Mouse (Mus musculus): ENCODE measurements around the gene Nectin2.

Nectin2 gene

GRCm38 (mm10) chr7:19769001-19769400 lies 18.7 kb upstream of the Nectin2 start:
- no peak for DNase-seq

GRCm38 (mm10) chr7:19768251-19768650 lies 18.0 kb upstream of the Nectin2 start:
- no peak for DNase-seq

DNA sequence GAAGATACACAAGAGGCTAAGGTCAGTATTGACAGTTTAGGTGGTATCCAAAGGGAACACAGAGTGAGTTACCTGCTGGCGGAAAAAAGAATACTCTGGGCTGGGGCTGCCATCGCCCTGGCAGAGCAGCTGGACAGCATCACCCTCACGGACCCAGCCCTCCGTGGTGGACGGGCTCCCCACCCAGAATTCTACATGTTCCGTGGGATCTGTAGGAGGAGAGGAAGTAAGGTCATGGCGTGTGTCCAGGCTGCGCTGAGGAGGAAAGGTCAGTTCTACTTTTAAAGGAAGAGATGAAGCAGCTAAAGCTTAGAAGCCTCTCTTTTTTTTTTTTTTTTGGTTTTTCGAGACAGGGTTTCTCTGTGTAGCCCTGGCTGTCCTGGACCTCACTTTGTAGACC lies 14.3 kb upstream of the Nectin2 start:
- DNase-seq = no peak

DNA sequence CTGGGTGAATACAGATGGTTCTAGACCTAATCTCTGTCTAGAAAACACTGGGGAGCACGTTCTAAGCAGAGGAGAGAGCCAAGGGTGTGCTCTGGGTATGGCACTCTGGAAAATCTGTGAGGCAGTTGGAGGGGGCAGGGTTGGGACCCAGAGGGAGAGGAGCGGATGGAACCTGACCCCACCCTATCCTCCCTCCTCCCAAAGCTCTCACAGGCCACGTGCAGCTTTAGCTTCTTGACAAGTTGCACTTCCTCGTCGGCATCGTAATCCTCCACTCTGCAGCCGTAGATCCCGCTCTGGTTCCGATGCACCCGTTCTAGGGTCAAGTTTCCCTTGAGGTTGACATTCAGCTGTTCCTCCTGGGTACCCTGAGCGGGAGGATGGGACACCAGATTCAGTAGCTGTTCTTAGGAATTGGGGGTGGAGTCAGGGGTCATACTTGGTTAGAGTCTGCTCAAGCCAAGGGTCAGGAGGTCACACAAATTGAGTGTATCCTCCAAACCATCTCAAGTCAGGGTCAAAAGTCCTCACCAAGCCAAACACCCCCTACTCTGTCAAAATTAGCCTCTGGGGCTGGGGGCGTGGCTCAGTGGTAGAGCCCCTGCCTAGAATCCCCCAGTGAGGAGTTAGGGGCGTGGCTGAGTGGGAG lies 13.7 kb upstream of the Nectin2 start:
- no peak for DNase-seq

- no peak for DNase-seq
Observed at GRCm38 (mm10) chr7:19762283-19762682, 12.0 kb upstream of the Nectin2 start.

GRCm38 (mm10) chr7:19760021-19760420 lies 9.7 kb upstream of the Nectin2 start:
- no peak for DNase-seq

DNA sequence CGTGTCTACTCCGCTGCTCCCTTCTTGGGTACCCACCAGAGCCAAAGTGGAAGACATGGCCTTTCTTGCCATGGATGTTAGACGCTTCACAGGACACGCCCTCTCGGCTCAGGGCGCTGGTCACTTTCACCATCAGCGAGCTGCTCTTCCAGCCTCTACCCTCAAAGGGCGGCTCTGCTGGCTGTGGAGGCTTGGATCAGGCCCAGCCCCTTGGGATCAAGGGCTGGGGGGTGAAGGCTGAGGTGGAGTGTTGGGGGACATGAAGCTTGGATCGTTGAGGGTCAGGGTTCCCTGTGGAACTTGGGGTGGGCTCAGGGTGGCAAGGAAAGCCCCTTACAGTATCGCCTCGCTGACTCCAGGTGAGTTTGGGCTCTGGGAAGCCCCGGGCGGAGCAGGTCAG lies 8.3 kb upstream of the Nectin2 start:
- DNase-seq = no peak

- no peak for DNase-seq
Observed at GRCm38 (mm10) chr7:19755851-19756786, 5.8 kb upstream of the Nectin2 start.

GRCm38 (mm10) chr7:19755008-19755407 lies 4.7 kb upstream of the Nectin2 start:
- no peak for DNase-seq

DNA sequence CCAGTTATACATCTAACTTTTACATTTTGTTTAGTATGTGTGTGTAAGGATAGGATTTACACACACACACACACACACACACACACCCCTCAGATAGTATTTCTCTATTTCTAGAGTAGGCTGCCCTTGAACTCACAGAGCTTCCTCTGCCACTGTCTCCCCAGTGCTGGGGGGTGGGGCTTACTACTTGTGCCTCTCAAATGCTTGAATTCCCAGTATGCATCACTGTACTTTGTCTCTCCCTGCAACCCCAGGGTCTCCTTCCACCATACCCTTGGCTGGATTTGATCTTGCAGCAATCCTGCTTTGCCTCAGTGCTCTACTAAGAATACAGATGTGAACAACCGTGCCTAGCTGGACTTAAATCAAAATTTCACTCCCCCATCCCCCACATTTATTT lies 3.8 kb upstream of the Nectin2 start:
- no peak for DNase-seq

DNA sequence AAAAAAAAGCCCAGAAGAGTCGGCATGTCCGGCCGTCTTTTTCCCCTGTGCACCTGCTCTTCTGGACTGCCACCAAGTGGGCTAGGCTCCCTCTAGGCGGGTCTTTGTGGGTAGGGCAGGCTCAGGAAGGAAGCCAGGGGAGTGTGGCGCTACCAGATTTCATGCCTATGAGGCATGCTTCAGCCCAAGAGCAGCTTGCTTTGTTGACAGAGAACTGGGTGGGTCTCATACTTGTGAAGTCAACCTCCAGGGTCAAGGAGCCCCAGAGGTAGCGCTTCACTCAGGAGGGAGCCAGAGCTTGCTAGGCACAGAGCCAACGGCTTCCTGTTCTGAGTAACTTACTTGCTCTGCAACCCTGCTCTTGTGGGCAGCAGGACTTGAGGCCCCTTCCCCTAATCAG lies 3.3 kb upstream of the Nectin2 start:
- no peak for DNase-seq

- no peak for DNase-seq
Observed at GRCm38 (mm10) chr7:19752652-19753051, 2.4 kb upstream of the Nectin2 start.

GRCm38 (mm10) chr7:19751070-19751383 lies 744 bp upstream of the Nectin2 start:
- no peak for DNase-seq

DNA sequence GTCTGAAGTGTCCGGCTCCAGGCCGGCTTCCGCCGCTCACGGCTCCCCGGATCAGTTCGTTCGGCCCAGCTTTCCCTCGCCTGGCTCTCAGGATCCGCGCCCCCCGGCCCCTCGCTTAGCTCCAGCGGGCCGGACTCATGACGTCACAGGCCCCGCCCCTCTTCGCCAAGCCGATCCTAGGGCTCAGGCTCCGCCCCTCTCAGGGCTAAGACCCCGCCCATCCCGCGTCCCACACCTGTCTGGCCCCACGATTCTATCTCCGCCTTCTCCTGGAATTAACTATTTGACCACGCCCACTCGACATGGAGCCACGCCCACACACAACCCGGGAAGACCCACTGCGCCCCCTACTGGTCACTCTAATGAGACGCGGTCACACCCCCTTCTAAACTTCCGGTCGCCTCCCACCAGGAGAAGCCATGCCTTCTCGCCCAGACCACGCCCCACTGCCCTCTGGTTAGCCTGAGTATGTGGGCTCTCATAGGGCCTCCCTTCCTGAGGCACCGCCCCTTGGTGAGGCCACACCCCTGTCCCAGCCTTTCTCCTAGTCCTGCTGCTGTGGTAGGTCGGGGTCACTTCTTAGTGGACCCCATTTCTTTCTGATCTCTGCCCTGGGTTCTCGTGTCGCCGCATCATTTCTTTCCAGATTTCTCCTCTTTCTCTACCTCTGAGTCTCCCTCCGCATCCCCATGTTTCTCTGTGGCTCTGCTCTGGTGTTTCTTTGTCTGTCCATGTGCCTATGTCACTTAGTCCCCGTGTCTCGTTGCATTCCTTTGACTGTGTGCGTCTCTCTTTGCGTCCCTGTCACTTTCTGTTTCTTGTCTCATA lies 680 bp downstream of the Nectin2 start:
- peak; percentile 55 for DNase-seq

DNA sequence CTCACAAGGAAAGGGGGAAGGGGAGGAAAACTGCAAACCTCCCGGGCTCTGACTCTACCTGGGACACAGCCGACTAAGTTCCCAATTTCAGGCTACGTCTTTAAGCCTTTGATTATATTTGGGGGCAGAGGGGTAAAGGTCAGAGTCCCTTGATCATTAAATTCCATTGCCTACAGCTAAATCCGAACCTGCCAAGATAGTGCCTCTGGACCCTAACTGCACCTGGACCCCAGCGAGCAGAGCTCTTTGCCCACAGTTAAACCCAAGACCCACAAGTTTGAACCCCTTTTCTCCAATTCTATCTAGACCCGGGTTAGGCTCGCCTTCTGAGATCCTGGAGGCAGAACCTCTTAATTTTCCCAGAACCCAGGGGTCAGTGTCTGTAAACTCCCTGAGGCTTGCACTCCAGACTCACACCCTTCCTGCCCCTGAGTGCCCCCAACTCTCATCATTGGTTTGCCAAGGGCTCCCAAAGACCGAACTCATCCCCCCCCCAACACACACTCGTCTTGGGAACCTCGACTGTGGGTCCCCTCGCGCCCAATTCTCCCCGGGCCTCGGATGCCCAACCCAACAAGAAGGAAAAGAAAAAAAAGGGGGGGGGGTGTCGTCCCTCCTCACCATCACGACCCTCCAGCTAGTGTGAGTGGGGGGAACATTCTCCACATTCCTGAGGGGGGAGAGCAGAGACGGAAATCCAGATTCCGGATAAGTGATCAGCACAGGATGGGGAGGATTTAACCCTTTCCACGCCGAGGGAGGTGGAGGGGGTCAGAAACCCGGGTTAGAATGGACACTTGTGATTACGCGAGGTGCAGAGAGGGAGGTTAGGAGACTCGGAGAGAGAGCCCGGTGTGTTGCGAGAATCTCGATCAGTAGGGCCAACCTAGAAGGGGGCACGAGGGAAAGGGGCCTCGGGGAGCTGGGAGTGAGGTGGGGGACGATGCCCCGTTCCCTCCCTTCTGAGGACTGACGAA lies 1.8 kb downstream of the Nectin2 start:
- no peak for DNase-seq

DNA sequence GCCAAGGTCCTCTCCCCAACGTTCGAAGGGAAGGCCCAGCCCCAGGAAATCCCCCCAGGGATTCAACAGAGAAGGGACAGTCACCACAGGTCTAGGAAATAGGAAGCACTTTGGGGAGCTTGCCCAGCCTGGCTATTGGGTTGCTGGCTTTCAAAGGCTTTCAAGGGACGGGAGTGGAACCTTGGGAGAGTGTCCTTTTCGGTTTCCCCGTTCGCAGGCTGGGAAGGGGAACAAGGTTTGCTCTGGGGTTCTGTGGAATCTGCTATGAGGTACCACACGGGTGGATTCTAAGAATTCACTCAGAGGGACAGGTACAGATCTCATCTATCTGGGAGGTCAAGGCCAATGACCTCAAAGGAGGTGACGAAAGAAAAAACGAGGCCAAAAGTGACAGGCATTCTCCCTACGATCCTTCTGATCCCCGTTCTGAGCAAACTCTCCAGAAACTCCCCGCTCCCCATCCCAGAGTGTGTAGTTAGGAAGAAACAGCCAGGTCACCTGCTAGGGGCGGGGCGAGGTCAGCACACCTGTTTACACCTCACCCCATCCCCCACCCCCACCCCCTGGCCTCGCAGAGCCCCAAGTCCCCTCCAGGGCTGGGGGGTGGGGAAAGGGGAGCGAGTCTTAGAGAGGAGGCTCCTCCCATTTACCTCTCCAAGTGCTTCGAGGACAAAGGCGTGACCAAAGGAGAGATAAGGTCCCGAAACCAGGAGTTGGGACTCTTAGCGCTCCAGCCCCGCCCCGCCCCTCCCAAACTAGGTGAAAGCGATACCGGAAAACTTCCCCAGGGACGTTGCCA lies 2.7 kb downstream of the Nectin2 start:
- DNase-seq = no peak

GRCm38 (mm10) chr7:19746426-19747201 lies 3.7 kb downstream of the Nectin2 start:
- DNase-seq = no peak

GRCm38 (mm10) chr7:19745971-19746370 lies 4.3 kb downstream of the Nectin2 start:
- no peak for DNase-seq

DNA sequence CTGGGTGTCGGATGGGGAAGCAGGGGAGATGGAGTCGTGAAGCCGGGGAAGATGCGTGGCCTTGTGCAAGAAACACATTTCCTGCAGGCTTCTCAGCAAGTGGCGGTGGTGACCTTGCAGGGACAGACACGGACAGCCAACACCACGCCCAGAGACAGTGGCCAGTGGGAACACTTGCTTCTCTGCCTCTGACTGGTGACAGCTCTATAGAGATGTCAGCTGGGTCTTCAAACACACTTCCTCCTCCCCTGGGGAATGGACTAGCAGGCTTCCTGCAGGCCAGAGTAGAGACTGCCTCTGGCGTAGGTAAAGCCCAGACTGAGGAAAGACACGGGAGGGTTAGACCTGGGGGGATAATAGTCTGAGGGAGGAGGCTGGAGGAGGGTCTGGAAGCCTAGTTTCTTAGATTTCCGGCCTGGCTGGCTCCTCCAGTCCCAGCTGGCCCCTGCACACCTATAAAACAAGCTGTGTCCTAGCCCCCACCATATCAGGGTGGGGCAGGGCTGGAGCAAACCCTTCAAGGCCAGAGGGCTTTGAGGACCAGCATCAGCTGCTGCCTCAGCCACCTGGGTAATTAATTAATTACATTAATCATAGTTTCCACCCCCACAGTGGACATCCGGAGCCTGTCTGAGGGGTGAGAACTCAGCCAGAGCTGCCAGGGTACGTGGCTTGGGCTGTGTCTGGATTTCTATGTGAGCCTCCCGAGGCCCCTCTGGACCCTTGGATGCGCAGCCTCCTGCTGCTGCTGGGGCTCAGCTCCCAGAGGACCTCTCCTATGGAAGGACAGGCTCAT lies 5.5 kb downstream of the Nectin2 start:
- no peak for DNase-seq

DNA sequence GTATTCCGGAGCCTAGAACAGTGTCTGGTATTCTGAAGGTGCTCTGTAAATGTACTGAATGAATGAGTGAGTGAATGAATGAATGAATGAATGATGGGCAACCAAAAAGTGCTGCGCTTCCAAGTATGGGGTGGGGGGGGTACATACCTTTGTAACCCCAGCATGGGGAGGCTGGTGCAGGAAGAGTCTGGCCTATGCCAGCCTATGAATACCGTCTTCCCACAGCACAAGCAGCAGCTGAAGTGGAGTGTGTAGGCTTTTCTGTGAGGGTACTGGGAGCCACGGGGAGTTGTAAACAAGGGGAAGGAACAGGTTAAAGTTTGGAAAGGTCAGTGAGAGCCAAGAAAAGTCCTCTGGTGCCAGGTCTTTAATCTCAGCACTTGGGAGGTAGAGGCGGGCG lies 6.5 kb downstream of the Nectin2 start:
- DNase-seq = no peak

Data from thymus, postnatal 25 days (tissue).